Mouse (Mus musculus): ENCODE measurements around the gene Ptpn11.
A peak's percentile ranks its signal among the peaks of the same experiment; 100 is the strongest.

Gene Ptpn11

DNA sequence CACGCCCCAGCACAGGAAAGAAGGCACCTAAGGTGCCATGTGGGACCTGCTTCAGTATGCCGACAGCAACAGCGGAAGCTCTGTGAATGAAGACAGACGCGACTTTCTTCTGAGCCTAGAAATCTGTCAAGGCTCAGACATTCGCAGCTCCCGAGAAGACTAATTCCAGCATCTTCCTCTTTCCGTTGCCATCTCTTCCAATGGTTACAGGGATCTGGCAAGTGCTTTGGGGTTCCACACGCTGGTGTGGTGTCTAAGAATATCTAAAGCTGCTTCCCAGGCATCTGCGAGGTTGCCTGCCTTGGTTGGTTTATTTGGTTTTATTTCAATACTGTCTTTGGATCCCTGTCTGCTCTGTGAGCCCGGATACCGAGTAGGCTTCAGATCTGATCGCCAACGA, 65.6 kb downstream of the Ptpn11 start:
- DNase-seq (ENCODE audit: low read depth, low spot score), result no peak

DNA sequence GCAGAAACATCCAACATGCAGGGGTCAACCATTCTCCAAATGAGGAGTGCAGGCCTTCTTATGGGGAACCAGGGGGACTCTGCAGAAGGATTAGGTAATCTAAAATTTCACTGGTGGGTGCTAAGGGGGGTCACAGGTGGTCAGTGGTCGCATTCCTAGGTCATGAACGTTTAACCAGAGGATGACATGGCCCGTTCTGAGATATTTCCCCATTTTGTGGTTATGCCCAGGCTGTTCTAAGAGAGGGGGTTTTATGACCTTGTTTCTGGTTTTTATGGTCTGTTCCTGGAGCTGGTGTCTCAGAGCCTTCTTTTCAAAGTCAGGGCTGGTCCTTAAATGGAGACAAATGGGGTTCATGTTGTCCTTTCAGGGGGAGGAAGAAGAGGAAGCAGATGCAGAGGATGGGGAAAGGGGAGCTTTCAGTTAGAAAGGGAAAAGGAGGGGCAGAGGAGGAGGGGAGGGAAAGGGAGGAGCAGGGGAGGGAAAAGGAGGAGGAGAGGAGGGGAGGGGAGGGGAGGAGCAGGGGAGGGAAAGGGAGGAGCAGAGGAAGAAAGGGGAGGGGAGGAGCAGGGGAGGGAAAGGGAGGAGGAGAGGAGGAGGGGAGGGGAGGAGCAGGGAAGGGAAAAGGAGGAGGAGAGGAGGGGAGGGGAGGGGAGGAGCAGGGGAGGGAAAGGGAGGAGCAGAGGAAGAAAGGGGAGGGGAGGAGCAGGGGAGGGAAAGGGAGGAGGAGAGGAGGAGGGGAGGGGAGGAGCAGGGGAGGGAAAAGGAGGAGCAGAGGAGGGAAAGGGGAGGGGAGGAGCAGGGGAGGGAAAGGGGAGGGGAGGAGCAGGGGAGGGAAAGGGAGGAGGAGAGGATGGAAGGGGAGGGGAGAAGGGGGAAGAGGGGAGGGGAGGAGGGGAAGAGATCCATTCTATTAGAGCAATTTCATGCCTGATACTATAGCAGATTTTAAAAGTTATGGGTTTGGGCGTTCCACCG, 66.7 kb downstream of the Ptpn11 start:
- no peak for DNase-seq (ENCODE audit: low read depth, low spot score)

DNA sequence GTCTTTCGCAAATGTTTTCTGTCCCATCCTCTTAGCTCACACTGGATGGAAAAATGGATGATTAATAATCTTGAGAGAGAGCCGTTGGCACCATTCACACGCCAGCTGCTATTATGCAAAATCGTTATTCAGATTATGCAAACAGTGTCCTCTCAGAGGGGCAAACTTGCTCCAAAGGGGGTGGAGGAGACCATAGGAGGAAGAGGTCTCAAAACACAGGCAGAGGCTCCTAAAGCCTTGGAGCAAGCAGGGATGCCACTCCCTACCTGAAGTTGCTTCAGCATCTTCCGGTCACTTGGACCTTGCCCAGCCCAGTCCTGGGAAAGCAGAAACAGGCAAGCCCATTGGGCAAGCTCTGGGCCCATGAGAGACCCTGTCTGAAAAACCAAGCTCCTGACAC, 67.8 kb downstream of the Ptpn11 start:
- no peak for DNase-seq (ENCODE audit: low read depth, low spot score)

DNA sequence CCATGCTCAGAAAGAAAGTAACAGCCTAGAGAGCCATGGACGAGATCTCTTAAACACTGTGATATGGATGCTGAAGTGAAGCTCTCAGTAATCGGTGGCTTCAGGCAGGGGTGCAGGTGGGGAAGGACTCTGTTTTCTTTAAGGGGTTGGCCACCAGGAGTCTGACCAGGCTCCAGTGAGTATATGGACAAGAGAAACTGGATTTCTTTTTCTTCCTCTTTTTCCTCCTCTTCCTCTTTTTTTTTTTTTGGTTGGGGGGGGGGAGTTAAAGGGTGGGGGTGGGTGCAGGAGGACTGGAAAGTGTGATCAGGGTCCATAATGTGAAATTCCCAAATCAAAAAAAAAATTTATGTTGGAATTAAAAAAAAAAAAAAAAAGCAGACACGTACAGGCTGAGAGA, 68.6 kb downstream of the Ptpn11 start:
- no peak for DNase-seq (ENCODE audit: low read depth, low spot score)

DNA sequence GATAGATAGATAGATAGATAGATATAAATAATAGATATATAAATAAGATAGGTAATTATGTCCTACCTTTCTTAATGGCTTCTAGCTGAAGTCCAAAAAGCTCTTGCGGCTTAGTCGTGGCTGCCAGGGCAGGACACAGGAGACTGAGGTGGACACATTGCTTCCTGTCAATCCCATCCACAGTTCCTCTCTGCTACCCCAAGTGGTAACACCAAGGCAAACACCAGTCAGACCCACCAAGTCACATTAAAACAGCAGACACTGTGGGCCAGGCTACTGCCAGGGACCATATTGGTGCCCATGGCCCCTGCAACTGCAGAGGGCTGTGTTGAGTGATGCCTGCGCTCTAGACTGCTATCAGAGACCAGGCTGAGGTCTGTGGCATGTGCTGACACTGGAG, 69.2 kb downstream of the Ptpn11 start:
- DNase-seq (ENCODE audit: low read depth, low spot score), result no peak

DNA sequence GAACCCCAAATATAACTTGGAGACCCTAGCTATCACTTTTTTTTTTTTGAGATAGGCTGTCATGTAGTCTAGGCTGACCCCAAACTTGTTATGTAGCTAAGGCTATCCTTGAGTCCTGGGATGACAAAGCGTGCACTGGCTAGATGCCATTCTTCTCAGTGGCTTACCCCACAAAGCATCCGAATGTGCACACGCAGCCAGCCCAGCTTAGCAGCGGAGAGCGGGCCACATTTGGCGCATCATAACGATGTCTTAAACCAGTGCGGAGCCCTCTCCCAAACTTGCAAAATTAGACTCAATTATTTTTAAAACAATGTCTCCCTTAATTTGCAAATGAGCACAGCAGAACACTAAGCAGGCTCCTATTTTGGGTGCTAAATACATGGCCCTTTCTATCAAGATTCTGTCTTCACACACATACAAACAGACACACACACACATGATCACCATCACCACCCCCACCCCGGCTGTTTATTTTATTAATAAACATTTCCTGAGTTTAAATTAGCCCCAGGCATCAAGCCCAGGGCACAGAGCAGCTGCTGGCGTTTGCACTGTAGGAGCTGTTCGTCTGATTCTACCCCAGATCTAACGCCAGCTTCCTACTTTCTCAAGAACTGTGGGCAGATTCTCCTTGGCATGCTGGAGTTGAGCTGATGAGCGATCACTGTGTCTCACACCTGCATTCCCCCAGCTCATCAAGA, 71.7 kb downstream of the Ptpn11 start:
- DNase-seq (ENCODE audit: low read depth, low spot score), result no peak

DNA sequence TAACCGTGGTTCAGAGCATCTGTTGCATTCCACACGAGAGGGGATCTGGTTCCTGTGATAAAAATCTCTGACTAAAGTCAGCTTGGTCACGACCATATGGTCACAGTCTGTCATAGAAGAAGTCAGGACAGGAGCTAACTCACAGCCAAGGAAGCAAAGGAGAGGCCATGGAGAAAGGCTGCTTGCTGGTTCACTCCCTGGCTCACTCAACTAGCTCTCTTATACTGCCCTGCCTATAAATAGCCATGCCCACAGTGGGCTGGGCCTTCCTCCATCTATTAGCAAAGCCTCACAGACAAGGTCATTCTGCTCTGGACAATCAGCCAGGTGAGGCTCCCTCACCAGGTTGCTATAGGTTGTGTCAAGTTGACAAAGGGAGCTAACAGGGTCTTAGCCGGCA, 72.9 kb downstream of the Ptpn11 start:
- no peak for DNase-seq (ENCODE audit: low read depth, low spot score)

DNA sequence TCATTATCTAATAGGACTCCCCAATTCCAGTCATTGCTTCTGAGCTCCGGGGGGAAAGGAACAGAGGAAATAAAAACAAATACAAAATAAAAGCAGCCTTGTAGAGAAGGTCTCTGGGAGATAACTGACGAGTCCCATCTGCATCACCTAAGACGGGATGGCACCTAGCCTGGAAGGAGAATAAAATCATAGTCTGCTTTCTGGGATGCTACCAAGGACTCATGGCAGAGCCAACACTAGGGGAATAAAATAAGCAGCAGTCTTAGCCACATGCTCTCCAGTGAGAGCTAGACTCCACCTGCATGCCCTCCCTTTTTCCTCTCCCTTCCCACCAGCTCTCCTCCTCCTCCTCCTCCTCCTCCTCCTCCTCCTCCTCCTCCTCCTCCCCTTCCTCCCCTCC, 74.3 kb downstream of the Ptpn11 start:
- DNase-seq (ENCODE audit: low read depth, low spot score), result no peak

DNA sequence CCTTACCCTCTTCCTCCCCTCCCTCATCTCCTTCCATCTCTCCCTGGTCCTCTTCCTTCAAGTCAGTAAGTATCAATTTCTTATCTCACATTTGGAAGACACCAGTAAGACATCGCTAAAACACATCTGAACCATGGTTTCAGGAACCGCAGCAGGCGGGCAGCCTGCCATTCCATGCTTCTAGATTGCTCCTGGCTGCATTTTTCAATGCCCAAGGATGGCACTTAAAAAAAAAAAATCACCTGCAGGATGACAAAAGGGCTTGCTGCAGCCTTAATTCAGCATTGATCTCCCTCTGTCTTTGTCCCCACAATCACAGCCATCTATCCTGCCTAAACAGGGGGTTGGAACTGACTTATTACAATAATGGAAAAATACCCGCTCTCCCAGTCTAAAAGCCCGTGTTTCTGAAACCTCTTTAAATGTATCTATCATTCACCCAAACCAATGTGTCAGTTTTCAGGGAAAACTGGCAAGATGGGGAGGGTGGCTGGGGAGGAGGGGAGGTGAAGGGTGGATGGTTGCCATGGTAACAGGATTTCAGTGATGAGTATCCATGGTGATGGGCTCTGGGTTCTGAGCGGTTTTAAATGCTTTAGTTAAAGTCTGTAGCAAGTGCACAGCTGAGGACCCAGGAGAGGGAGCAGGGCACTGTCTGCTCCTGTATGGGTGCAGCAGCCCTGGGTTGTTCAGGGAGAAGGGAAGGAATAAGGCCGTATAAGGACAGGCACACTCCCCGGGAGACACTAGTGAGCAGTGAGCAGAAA, 75.6 kb downstream of the Ptpn11 start:
- DNase-seq (ENCODE audit: low read depth, low spot score), result no peak

DNA sequence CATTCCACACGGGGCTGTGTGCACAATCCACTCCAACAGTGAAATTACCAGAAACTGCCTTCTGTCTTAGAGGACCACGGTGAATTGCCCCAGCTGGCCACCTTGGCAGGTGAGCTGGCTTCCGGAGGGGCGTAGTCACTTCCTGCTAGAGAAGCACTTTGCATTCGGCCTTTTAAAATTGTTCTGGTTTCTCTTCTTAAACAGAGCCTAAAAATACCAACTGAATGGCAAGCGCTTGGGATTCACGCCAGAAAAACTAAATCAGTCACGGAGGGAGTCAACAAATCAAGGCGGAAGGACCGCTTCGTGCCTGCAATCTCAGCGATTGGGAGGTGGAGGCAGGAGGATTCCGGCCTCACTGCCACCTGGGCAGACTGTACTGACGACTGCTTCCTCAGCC, 77.0 kb downstream of the Ptpn11 start:
- peak; percentile 28 for DNase-seq (ENCODE audit: low read depth, low spot score)

DNA sequence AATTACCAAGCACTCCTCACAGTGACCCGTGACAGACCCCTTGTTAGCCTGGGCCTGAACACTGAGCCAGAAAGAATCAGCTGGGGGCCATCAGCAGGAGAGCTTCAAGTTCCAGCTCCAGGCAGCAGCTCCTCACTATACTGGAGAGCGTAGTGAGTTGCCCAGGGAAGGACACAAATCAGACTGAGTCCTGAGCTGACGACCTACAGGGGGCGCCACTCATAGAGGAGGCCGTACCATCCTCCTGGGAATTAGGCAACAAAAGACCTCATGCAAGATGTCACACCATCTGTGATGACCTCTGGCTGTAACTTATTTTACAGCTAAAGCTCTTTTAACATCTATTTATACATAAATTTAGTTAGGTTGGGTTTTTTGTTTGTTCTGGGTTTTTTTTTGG, 78.8 kb downstream of the Ptpn11 start:
- DNase-seq (ENCODE audit: low read depth, low spot score), result peak; percentile 26

DNA sequence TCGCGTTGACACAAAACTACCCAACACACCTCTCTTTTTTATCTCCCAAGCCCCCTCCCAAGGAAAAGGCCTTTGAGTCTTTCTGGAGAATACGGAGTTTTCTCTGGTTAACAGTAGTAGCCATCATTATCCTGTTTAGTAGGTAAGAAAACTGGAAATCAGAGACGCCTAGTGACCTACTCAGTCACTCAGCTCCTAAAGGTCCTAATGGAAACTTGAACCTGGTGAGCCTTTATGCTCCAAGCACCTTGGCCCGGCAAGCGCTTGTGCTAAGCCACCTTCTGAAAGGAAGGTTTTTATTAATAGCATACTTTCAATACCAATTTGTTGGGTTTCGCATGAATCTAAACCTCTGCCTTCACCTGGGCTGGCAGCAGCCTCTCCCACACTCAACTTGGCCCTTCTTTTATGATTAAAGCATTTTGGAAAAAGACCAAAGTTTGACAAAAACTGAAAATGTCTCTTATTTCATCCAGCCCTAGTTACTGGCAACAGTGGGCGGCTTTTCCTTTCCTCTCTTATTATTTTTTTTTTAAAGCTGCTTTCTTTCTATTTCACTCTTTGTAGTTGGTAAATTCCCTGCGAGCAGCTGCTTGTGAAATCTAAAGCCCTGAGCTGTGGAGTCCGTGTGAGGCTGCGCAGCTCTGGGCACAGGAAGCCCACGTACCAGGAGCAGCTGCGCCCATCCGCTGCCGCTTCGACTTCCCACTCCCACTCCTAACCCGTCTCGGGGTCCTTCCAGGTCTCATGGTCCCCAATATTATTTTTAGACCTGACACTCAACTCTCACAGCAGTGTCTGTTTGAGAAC, 79.9 kb downstream of the Ptpn11 start:
- peak; percentile 79 for DNase-seq (ENCODE audit: low read depth, low spot score)

DNA sequence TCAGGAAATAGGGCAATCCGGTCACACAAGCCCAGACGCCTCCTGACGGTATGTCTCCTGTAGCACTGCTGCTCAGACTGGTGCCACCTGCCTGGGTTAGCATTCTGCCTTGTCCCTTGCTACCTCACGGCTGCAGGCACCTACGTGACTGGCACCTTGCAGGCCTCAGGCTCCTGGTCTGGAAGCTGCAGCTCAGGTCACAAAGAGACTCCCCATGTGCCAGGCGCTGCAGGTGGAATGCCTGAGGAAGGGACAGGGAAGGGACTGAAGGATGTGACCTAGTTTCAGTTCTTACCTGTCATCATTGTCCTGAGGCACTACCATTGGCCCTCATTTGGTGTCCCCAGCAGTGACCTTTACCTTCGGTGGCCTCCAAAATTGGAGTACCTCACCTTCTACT, 82.0 kb downstream of the Ptpn11 start:
- DNase-seq (ENCODE audit: low read depth, low spot score), result peak; percentile 31

DNA sequence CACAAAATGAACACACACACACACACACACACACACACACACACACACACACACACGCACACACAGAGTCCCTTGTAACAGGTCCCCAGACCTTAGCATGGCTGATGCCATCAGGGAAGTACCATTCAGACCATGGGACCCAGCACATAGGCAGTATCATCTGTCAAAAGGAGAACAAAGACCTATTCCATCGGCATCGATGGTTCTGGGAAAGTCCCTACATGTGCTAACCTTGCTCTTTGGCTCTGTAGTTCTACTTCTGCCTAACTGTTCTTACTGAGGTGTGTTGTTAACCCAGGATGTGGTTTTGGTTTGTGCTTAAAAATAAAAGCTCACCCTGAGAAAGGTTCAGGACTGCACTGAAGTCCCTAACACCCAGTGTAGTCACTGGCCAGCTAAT, 84.3 kb downstream of the Ptpn11 start:
- peak; percentile 93 for DNase-seq (ENCODE audit: low read depth, low spot score)

DNA sequence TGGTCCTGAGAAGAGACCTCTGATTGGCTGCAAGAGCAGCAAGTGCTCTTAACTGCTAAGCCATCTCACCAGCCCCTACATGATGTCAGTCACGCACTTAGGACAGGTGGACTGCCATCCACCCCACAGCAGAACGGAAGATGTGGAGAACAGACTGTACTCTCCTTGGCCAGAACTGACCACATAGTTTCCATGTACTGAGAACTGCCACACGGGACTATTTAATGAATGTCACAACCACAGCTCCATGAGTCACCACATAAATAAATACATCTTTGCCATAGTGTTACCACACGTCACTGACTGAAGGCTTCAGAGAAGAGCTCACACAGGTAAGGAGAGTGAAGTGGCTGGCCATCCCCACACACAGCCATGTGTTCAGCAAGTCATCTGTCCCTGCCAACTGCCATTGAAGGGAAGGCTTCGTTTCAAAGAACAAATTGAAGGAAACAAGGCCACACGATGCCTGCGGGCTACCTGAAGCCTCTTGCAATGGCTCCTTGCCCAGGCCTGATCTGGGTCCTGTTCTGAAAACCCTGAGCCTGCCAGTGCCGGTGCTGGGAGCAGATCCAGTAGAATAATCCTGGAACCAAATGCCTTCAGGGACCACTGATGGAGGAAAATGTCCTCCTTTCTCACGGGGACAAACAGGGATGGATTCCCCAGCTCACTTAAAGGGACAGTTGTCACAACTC, 90.2 kb downstream of the Ptpn11 start:
- DNase-seq (ENCODE audit: low read depth, low spot score), result peak; percentile 16

DNA sequence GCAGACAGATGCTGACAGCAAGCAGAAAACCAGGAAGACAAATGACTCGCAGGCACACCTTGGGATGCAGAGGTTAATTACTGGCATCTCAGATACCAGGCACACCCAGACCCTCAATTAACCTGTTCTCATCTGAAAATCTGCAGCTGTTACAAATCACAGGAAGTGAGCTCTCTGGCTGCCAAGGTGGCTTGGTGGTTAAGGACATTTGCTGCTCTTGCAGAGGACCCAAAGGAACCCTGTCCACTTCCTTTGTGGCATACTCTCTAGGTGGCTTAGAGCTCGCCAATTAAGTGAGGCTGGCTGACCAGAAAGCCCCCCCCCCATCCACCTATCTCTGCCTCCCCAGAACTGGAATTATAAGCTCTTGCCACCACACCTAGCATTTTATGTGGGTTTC, 91.1 kb downstream of the Ptpn11 start:
- DNase-seq (ENCODE audit: low read depth, low spot score), result peak; percentile 22

DNA sequence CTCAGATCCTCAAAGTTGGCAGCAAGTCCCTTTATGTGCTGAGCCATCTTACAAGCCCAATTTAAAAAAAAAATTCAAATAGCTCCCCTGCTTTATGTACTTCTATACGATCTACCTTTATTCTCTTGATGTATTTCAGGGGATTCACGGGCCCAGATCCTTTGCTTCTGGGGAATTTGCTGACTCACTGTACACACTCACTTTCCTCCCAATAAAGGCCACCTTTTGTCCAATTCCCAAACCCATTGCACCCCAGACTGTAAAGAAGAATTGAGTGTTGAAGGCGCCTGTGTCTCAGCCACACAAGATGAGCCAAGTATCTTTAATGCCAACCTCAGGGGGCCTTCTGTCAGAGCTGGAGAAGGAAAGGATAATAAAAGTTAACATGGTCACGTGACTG, 93.2 kb downstream of the Ptpn11 start:
- no peak for DNase-seq (ENCODE audit: low read depth, low spot score)

DNA sequence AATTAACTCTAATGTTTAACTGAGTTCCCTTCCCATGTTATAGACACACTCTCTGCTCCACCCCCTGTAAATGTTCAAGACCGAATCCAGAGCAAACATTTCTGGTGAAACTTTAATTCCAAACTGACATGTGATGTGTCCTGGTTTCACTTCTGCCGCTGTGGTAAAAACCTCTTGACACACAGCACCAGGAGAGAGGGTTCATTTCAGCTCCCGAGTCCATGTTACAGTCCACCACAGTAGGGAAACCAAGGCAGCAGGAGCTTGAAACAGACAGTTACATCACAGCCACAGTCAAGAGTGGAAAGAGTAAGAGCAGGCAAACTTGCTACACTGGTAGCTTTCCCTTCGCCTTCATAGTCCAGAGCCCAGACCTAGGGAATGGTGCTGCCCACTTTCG, 94.5 kb downstream of the Ptpn11 start:
- DNase-seq (ENCODE audit: low read depth, low spot score), result no peak

DNA sequence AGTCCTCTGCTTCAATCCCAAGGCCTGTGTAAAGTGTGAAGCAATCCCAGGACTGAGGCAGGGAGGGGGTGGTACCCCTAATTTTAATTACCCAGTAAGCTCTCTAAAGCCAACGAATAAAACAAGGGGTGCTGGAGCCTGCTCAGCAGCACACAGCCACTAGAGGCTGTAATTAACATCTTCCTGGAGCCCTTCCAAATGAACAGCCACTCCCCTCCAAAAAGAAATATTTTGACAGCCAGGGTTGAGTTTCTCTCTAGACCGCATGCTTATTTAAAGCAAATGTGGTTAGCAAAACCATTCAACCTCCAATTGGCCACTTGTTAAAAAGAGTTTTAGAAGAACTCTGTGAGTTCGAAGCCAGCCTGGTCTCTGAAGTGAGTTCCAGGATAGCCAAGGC, 97.9 kb downstream of the Ptpn11 start:
- DNase-seq (ENCODE audit: low read depth, low spot score), result no peak

DNA sequence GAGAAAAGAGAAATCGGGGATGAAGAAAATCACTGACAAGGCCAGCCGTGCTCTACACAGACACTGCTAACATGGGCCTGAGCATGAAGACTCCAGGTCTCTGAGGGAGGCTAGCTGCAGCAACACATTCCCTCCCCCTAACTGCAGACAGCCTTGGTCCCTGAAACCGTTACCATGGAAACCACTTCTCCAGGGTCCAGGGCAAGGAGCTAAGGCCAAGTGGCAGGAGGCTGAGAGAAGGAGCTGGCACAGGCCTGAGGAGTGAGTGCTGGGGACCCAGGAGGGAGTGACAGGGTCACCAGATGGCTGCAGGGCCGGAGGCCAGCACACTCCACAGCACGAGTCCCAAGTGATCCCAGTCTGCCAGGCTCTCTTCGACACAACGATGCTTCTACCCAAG, 101.5 kb downstream of the Ptpn11 start:
- DNase-seq (ENCODE audit: low read depth, low spot score), result no peak

DNA sequence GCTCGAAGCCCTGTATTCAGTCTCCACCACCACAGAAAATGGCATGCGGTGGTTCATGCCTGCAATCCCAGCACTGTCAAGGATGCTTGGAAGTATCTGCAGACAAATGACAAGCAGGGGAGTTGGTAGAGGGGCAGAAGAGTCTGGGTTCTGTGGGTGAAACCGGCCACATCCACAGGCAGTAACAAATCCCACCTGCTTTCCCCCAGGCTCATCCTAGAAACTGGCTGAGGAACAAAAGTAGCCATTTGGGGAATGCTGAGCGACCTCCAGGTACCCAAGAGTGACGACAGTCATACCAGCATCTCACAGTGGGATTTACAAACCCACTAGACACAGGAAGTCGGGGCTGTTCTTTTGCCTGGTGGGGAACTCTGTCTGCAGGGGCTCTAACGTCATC, 103.5 kb downstream of the Ptpn11 start:
- DNase-seq (ENCODE audit: low read depth, low spot score), result no peak
